Mouse (Mus musculus) stomach, postnatal 0 days (tissue): ENCODE measurements around the gene Nckap5. TPM values are rescaled to one million over a fixed set of nuclear protein-coding genes. Genes with fewer than 3 reads are reported as not detected.

Experiments
- ATAC-seq: fragments of 200-750 bp; cut with Nextera tagmentation; 2 replicates; pipeline ENCODE4 v1.8.0; 2017; ENCODE audit not compliant: low FRiP score, low TSS enrichment
- DNase-seq: peaks from one replicate; pipeline ENCODE4 v3.0.0-alpha.2; 2016; ENCODE audit warnings: low spot score
- H3K27ac ChIP-seq: fragments of 300-500 bp; sonication (generic); replicated peaks from 2 replicates; pipeline ENCODE4 v1.5.1; 2014; ENCODE audit warnings: mild to moderate bottlenecking, control low read depth
- H3K27me3 ChIP-seq: fragments of 300-500 bp; sonication (generic); 2 replicates; pipeline ENCODE4 v1.6.1; 2014; ENCODE audit warnings: low read length; ENCODE audit not compliant: control insufficient read depth, insufficient read depth
- H3K36me3 ChIP-seq: fragments of 300-500 bp; sonication (generic); 2 replicates; pipeline ENCODE4 v1.6.1; 2014; ENCODE audit warnings: low read length, mixed read lengths; ENCODE audit not compliant: control insufficient read depth, insufficient read depth
- H3K4me1 ChIP-seq: fragments of 300-500 bp; sonication (generic); replicated peaks from 2 replicates; pipeline ENCODE4 v1.6.1; 2014; ENCODE audit warnings: antibody characterized with exemption; ENCODE audit not compliant: control insufficient read depth, insufficient read depth
- H3K4me2 ChIP-seq: fragments of 300-500 bp; sonication (generic); replicated peaks from 2 replicates; pipeline ENCODE4 v1.6.1; 2014; ENCODE audit warnings: low read depth, mild to moderate bottlenecking, control low read depth, moderate library complexity
- H3K4me3 ChIP-seq: fragments of 300-500 bp; sonication (generic); 2 replicates; pipeline ENCODE4 v1.5.1; 2014; ENCODE audit warnings: low read depth, low read length, control low read depth
- H3K9ac ChIP-seq: fragments of 300-500 bp; sonication (generic); 2 replicates; pipeline ENCODE4 v1.6.1; 2014; ENCODE audit warnings: mild to moderate bottlenecking, low read length, control low read depth, mixed read lengths
- H3K9me3 ChIP-seq: fragments of 300-500 bp; sonication (generic); 2 replicates; pipeline ENCODE4 v1.6.1; 2016; ENCODE audit warnings: low read length; ENCODE audit not compliant: control insufficient read depth
- CTCF ChIP-seq: IDR thresholded peaks from 2 replicates; pipeline ENCODE4 v1.5.1; 2016; ENCODE audit warnings: antibody characterized with exemption, low read depth, mild to moderate bottlenecking, moderate library complexity
- EP300 ChIP-seq: optimal IDR thresholded peaks from 2 replicates; pipeline ENCODE3; 2016; ENCODE audit warnings: antibody characterized with exemption
- WGBS: fragments of 180-500 bp; shearing (Covaris S2); extraction: QIAGEN DNeasy Blood & Tissue Kit; methylation state at CpG from one replicate; pipeline ENCODE4 v1.1.7; 2014; 5-methylcytosine and 5-hydroxymethylcytosine counted together
- polyA plus RNA-seq: library from polyadenylated mRNA; unstranded; fragments of >200 nt; fragmentation: Nextera tagmentation; extraction: Ambion mirVana; gene quantifications from 2 replicates; pipeline ENCODE4 v1.2.1, GENCODE M21; 2015

Gene Nckap5
- polyA plus RNA-seq, 1 experiment from 2014 or later, result 1.9 TPM

DNA sequence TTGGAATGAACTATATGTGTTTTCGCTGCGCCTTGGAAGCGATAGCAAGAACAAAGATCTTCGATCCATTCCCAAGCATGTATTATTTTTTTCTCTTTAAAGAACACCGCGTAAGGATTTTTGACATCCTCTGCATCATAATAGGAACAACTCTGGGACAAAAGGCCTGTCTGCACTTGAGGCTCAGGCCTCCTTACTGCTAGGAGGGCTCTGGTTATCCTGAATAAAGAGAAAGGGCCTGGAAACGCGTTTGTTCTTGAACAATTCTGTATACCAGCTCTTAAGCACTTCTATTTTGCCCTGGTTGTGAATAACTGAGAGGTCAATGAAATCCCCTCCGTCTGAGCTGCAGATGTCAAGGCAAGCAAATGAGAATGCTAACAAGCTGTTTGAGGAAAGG, 937.4 kb downstream of the Nckap5 start:
- Histone ChIP-seq H3K4me2 (no peak overlapping the region), H3K4me3 (no peak overlapping the region), H3K27me3 (no peaks in the 10 kb centered on the region), H3K9me3 (no peaks in the 10 kb centered on the region), H3K9ac (no peak overlapping the region), H3K36me3 (no peaks in the 10 kb centered on the region), H3K4me1 (no peaks in the 10 kb centered on the region), H3K27ac (no peak overlapping the region)
- ATAC-seq, result no peak
- 79% methylated on average over 9 of the region's 9 CpGs for WGBS
- no peak for DNase-seq
- TF ChIP-seq CTCF, result no peak
- no peak for TF ChIP-seq EP300

DNA sequence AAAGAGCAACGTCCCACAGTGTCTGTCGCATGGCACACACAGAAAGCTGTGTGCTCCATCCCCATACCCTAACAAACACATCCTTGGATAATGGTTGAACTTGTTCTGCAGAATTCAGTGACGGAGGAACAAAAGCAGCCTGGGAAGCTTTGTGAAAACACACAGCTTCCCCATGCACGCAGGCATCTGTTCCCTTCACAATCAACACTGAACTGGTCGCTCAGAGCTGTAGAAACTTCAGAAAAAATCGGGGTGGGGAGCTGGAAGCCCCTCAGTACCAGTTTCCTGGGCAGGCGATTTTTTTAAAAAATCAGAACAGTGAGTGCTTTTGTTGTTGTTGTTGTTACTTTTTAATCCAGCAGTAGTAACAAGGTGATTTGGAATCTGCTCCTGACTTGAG, 960.5 kb downstream of the Nckap5 start:
- Histone ChIP-seq H3K27me3 (no peaks in the 10 kb centered on the region), H3K9ac (no peak overlapping the region), H3K36me3 (no peaks in the 10 kb centered on the region), H3K27ac (no peak overlapping the region), H3K4me2 (no peak overlapping the region), H3K9me3 (no peaks in the 10 kb centered on the region), H3K4me1 (no peaks in the 10 kb centered on the region), H3K4me3 (no peak overlapping the region)
- no peak for DNase-seq
- no peak for ATAC-seq
- 42% methylated on average over 7 of the region's 7 CpGs for WGBS
- no peak for TF ChIP-seq CTCF
- TF ChIP-seq EP300, result no peak
